Mouse (Mus musculus) limb, embryonic 13.5 days (tissue): Measurements from ENCODE around the gene Bivm. TPM values are rescaled to one million over a fixed set of nuclear protein-coding genes. Genes with fewer than 3 reads are reported as not detected.

ENCODE experiments used
- ATAC-seq: fragments of 200-750 bp; cut with Nextera tagmentation; 2 replicates; pipeline ENCODE4 v1.8.0; 2017; ENCODE audit warnings: low read depth, moderate number of reproducible peaks, moderate TSS enrichment; ENCODE audit not compliant: low FRiP score
- H3K27ac ChIP-seq: fragments of 300-500 bp; sonication (generic); 2 replicates; pipeline ENCODE4 v1.5.1; 2015; ENCODE audit warnings: inconsistent platforms, mild to moderate bottlenecking, moderate library complexity
- H3K27me3 ChIP-seq: fragments of 300-500 bp; sonication (generic); 2 replicates; pipeline ENCODE4 v1.6.1; 2015; ENCODE audit warnings: mild to moderate bottlenecking, inconsistent platforms
- H3K36me3 ChIP-seq: fragments of 300-500 bp; sonication (generic); 2 replicates; pipeline ENCODE4 v1.6.1; 2015; ENCODE audit warnings: inconsistent platforms, mild to moderate bottlenecking, moderate library complexity
- H3K4me1 ChIP-seq: fragments of 300-500 bp; sonication (generic); 2 replicates; pipeline ENCODE4 v1.6.1; 2015; ENCODE audit warnings: inconsistent platforms
- H3K4me2 ChIP-seq: fragments of 300-500 bp; sonication (generic); replicated peaks from 2 replicates; pipeline ENCODE4 v1.6.1; 2015; ENCODE audit warnings: inconsistent platforms, mild to moderate bottlenecking, moderate library complexity
- H3K4me3 ChIP-seq: fragments of 300-500 bp; sonication (generic); 2 replicates; pipeline ENCODE4 v1.5.1; 2015; ENCODE audit warnings: moderate library complexity, mild to moderate bottlenecking, inconsistent platforms
- H3K9ac ChIP-seq: fragments of 300-500 bp; sonication (generic); 2 replicates; pipeline ENCODE4 v1.6.1; 2015; ENCODE audit warnings: mild to moderate bottlenecking, inconsistent platforms
- H3K9me3 ChIP-seq: fragments of 300-500 bp; sonication (generic); 2 replicates; pipeline ENCODE4 v1.6.1; 2016; ENCODE audit warnings: inconsistent platforms
- WGBS: fragments of 180-500 bp; shearing (Covaris S2); methylation state at CpG from one replicate; pipeline ENCODE4 v1.1.7; 2015; 5-methylcytosine and 5-hydroxymethylcytosine counted together
- polyA plus RNA-seq: library from polyadenylated mRNA; unstranded; fragments of >200 nt; fragmentation: Nextera tagmentation; extraction: Ambion mirVana; gene quantifications from 2 replicates; pipeline ENCODE4 v1.2.1, GENCODE M21; 2015

Gene Bivm
- polyA plus RNA-seq = 20.8 and 22.8 TPM in 2 replicates

- Histone ChIP-seq H3K4me2 (peak within 1 kb of the TSS; percentile 79), H3K27ac (peak within 1 kb of the TSS; percentile 96), H3K36me3 (peaks cover 30% of the 10 kb centered on the region), H3K4me3 (peak within 1 kb of the TSS; percentile 76), H3K9ac (peak within 1 kb of the TSS; percentile 88), H3K9me3 (no peaks in the 10 kb centered on the region), H3K27me3 (no peaks in the 10 kb centered on the region), H3K4me1 (peaks cover 18% of the 10 kb centered on the region)
- ATAC-seq = peak; percentile 98
- under 1% methylated on average over 39 of the region's 39 CpGs for WGBS
These were observed at the start of gene Bivm, which contains the start of gene Kdelc1 for GRCm38 (mm10) chr1:44118239-44119054. Gene Bivm (plus strand): TSS chr1:44118957. Gene Kdelc1 (minus strand): TSS chr1:44118808.

- peaks cover 4% of the 10 kb centered on the region; the same call in 1 of the 2 replicates for H3K9me3 ChIP-seq
- H3K36me3 ChIP-seq = peaks cover 33% of the 10 kb centered on the region
- peak overlapping the region; percentile 81 for H3K9ac ChIP-seq
- H3K4me3 ChIP-seq = peak overlapping the region; percentile 84
- peak overlapping the region; percentile 80 for H3K27ac ChIP-seq
- ATAC-seq = peak; percentile 70
- H3K4me2 ChIP-seq = peak overlapping the region; percentile 77
- H3K4me1 ChIP-seq = peaks cover 13% of the 10 kb centered on the region
- under 1% methylated on average over 55 of the region's 55 CpGs for WGBS
- H3K27me3 ChIP-seq = no peaks in the 10 kb centered on the region
These were observed 17.1 kb upstream of the Bivm start for GRCm38 (mm10) chr1:44101448-44102225.

- peak; percentile 97 for ATAC-seq
- peak within 1 kb of the TSS; percentile 84 for H3K4me3 ChIP-seq
- H3K9me3 ChIP-seq = peaks cover 2% of the 10 kb centered on the region; the same call in 1 of the 2 replicates
- WGBS = under 1% methylated on average over 52 of the region's 55 CpGs
- peaks cover 13% of the 10 kb centered on the region for H3K4me1 ChIP-seq
- peak within 1 kb of the TSS; percentile 80 for H3K27ac ChIP-seq
- H3K27me3 ChIP-seq = no peaks in the 10 kb centered on the region
- peak within 1 kb of the TSS; percentile 81 for H3K9ac ChIP-seq
- peak within 1 kb of the TSS; percentile 77 for H3K4me2 ChIP-seq
- H3K36me3 ChIP-seq = peaks cover 31% of the 10 kb centered on the region
These were observed 16.5 kb upstream of the Bivm start, which contains the start of gene Tex30 for GRCm38 (mm10) chr1:44102259-44102717. Gene Tex30 (minus strand): TSS chr1:44102441.

GRCm38 (mm10) chr1:44102939-44103338, 15.8 kb upstream of the Bivm start:
- H3K4me3 ChIP-seq = peak overlapping the region; percentile 84
- no peak overlapping the region; the same call in 1 of the 2 replicates for H3K27ac ChIP-seq
- peaks cover 33% of the 10 kb centered on the region for H3K36me3 ChIP-seq
- 12% methylated on average over 5 of the region's 5 CpGs for WGBS
- H3K4me1 ChIP-seq = peaks cover 13% of the 10 kb centered on the region
- no peak for ATAC-seq
- no peaks in the 10 kb centered on the region for H3K27me3 ChIP-seq
- peak overlapping the region; percentile 77 for H3K4me2 ChIP-seq
- peak overlapping the region; percentile 58 for H3K9ac ChIP-seq
- no peaks in the 10 kb centered on the region for H3K9me3 ChIP-seq

- ATAC-seq = no peak
- H3K9me3 ChIP-seq = no peaks in the 10 kb centered on the region
- H3K4me2 ChIP-seq = peak overlapping the region; percentile 79
- peaks cover 18% of the 10 kb centered on the region for H3K4me1 ChIP-seq
- no peaks in the 10 kb centered on the region for H3K27me3 ChIP-seq
- peak overlapping the region; percentile 82 for H3K9ac ChIP-seq
- H3K4me3 ChIP-seq = peak overlapping the region; percentile 76
- H3K36me3 ChIP-seq = peaks cover 32% of the 10 kb centered on the region
- no peak overlapping the region for H3K27ac ChIP-seq
These were observed 1.2 kb upstream of the Bivm start for GRCm38 (mm10) chr1:44117571-44117970.

- H3K9ac ChIP-seq = peak overlapping the region; percentile 88
- H3K4me1 ChIP-seq = peaks cover 18% of the 10 kb centered on the region
- H3K4me3 ChIP-seq = peak overlapping the region; percentile 76
- ATAC-seq = peak; percentile 84
- no peaks in the 10 kb centered on the region for H3K27me3 ChIP-seq
- no peaks in the 10 kb centered on the region for H3K9me3 ChIP-seq
- peak overlapping the region; percentile 79 for H3K4me2 ChIP-seq
- WGBS = under 1% methylated on average over 39 of the region's 43 CpGs
- peak overlapping the region; percentile 96 for H3K27ac ChIP-seq
- H3K36me3 ChIP-seq = peaks cover 32% of the 10 kb centered on the region
These were observed 680 bp downstream of the Bivm start for GRCm38 (mm10) chr1:44119201-44120073.

GRCm38 (mm10) chr1:44120074-44120406, 1.3 kb downstream of the Bivm start:
- H3K4me1 ChIP-seq = peaks cover 18% of the 10 kb centered on the region
- H3K9ac ChIP-seq = peak overlapping the region; percentile 88
- H3K9me3 ChIP-seq = no peaks in the 10 kb centered on the region
- H3K27me3 ChIP-seq = no peaks in the 10 kb centered on the region
- H3K4me3 ChIP-seq = peak overlapping the region; percentile 76
- H3K27ac ChIP-seq = peak overlapping the region; percentile 96
- H3K36me3 ChIP-seq = peaks cover 31% of the 10 kb centered on the region
- WGBS = 2% methylated on average over 6 of the region's 6 CpGs
- peak overlapping the region; percentile 79 for H3K4me2 ChIP-seq
- peak; percentile 4; the same call in 1 of the 2 replicates for ATAC-seq

- H3K9me3 ChIP-seq = no peaks in the 10 kb centered on the region
- H3K4me1 ChIP-seq = peaks cover 18% of the 10 kb centered on the region
- H3K27me3 ChIP-seq = no peaks in the 10 kb centered on the region
- WGBS = 75% methylated on average over 3 of the region's 3 CpGs
- H3K4me2 ChIP-seq = no peak overlapping the region
- peaks cover 41% of the 10 kb centered on the region for H3K36me3 ChIP-seq
- H3K4me3 ChIP-seq = no peak overlapping the region
- no peak for ATAC-seq
- H3K27ac ChIP-seq = no peak overlapping the region
- no peak overlapping the region for H3K9ac ChIP-seq
These were observed 3.5 kb downstream of the Bivm start for GRCm38 (mm10) chr1:44122256-44122655.

- WGBS = 94% methylated on average over 4 of the region's 4 CpGs
- ATAC-seq = no peak
These were observed 6.8 kb downstream of the Bivm start for GRCm38 (mm10) chr1:44125590-44125989.

GRCm38 (mm10) chr1:44129929-44130581, 11.3 kb downstream of the Bivm start:
- H3K27me3 ChIP-seq = no peaks in the 10 kb centered on the region
- 89% methylated on average over 4 of the region's 4 CpGs for WGBS
- H3K4me2 ChIP-seq = no peak overlapping the region
- peaks cover 61% of the 10 kb centered on the region for H3K36me3 ChIP-seq
- ATAC-seq = no peak
- no peak overlapping the region for H3K4me3 ChIP-seq
- no peak overlapping the region for H3K27ac ChIP-seq
- H3K9me3 ChIP-seq = no peaks in the 10 kb centered on the region
- no peak overlapping the region for H3K9ac ChIP-seq
- no peaks in the 10 kb centered on the region for H3K4me1 ChIP-seq

More at GRCm38 (mm10) chr1:44125590-44125989, 6.8 kb downstream of the Bivm start:
- Histone ChIP-seq H3K9me3 (no peaks in the 10 kb centered on the region), H3K36me3 (peaks cover 62% of the 10 kb centered on the region), H3K4me3 (no peak overlapping the region), H3K9ac (no peak overlapping the region), H3K4me1 (peaks cover 8% of the 10 kb centered on the region), H3K27me3 (no peaks in the 10 kb centered on the region), H3K27ac (no peak overlapping the region), H3K4me2 (no peak overlapping the region)

GRCm38 (mm10) chr1:44140232-44140631, 21.5 kb downstream of the Bivm start:
- WGBS = 79% methylated on average over 4 of the region's 4 CpGs
- Histone ChIP-seq H3K4me2 (no peak overlapping the region), H3K36me3 (peaks cover 67% of the 10 kb centered on the region), H3K4me1 (peaks cover 2% of the 10 kb centered on the region; the same call in 1 of the 2 replicates), H3K4me3 (no peak overlapping the region), H3K27me3 (no peaks in the 10 kb centered on the region), H3K9me3 (no peaks in the 10 kb centered on the region), H3K27ac (no peak overlapping the region), H3K9ac (no peak overlapping the region)
- ATAC-seq = no peak
